Mouse (Mus musculus): ENCODE data around the gene Usp35. TPM values are rescaled to one million over a fixed set of nuclear protein-coding genes. Genes with fewer than 3 reads are reported as not detected.

Gene Usp35
- 6.2 and 9.4 TPM in 2 replicates for total RNA-seq (2021)
- long read RNA-seq, full-length matches to known transcripts = 3 of 8 reads
- long read RNA-seq, partial matches to known transcripts = 3 of 8 reads
- long read RNA-seq, other reads (novel, unspliced or antisense) = 2 of 8 reads

DNA sequence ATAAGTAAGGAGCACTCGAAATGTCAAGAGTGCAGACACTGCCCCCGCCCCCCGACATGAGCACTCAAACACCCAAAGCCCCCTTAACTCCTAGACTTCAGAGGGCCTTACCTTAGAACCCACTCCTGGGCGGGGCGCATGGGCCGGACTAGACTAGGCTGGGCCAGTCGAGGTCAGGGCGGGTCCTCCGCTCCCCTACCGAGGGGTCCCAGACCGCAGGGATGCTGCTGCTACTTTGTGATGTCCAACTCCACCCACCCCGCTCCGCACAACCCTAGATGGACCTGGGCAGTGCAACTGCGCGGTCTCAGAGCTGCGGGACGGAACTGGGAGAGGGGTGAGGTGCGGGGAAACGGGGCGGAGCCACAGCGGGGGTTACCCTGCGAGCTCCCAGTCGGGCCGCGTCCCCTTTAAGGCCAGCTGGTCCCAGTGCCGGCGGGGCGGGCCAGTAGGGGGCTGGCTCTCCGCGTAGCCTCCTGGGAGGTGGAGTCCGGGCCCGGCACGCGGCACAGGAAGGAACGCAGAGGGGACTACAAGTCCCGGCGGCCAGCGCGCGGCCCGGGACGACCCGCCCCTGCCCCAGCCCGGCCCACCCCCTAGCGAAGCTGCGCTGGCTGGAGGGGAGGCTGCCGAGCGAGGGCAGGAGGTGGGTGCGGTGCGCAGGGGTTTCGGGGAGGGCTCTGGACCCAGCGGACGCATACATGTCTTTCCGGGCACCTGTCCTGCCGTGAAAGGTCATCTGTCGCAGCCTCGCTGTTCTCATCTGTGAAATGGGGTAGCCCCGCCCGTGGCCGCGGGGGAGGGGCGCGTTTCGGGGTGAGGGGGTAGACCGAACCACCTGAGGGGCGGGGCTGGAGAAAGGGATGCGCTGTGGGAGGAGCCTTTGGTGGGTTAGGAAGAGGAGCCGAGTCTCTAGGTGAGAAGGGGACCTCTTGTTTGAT lies at the start of gene Usp35, which contains the start of gene Kctd21:
TSS of gene Usp35 (minus strand) at position 295 of the 941 bp plus-strand sequence.
TSS of gene Kctd21 (plus strand) at position 602 of the 941 bp plus-strand sequence.
- DNase-seq = peak; percentile 97

DNA sequence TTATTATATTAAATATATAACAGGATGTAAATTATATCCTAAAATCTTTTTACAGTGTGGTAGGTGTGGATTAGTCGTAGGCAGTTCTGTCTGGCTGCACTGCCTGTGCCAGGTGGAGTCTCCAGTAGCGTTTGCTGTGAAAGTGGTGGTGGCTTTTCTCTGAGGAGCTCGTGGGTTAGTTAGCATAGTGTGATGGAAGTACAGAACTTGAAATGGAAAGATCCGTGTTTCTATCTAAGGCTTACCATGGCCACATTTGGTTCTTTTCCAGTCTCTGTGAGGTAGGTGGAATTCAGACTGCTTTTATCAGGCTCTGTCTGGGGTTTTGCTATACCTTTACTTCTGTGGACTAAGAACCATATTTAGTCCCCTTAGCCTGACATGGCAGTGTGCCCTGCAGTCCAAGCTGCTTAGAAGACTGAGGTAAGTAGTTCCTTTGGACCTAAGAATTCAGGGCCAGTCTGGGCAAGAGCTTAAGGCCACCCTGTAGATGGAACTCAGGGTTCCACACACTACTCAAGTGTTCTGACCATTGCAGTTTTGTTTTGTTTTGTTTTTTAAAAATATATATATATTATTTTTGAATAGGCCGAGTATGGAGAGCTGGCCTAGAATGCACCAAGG lies 48.8 kb upstream of the Usp35 start:
- DNase-seq = no peak

DNA sequence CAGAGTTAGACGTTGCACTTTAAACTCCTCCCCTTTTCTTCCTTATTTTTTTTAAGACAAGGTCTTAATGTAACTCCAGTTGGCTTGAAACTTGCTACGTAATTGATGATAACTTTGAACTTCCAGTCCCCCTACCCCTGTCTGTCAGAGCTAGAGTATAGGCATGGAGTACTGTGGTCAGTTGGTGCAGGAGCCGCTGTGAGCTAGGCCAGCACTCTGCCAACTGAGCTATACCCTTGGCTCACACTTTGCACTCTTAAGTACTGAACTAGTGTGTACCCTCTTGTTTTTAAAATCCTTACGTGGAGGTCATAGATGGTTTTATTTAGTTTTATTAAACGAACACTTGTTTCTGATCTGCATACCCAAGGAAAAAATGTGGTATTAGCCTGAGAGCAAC lies 47.5 kb upstream of the Usp35 start:
- DNase-seq = no peak

DNA sequence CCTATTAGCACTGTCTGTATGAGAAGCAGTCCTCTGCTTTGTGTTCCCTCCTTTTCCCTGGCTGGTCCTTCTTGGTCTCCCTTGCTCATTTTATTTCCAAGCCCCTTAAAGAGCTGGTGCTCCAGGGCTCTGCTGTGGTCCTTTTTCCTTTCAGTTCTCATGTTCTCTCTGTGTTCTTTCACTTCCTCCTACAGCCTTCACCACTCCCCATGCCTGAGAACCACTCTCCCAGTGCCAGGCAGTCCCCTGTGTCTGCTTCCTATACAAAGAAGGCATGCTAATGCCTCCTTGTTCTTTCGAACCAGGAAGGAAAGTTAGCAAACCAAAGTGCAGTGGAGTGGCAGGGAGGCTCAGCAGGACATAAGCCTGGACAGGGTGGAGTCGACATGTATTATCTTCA lies 44.1 kb upstream of the Usp35 start:
- DNase-seq = no peak

DNA sequence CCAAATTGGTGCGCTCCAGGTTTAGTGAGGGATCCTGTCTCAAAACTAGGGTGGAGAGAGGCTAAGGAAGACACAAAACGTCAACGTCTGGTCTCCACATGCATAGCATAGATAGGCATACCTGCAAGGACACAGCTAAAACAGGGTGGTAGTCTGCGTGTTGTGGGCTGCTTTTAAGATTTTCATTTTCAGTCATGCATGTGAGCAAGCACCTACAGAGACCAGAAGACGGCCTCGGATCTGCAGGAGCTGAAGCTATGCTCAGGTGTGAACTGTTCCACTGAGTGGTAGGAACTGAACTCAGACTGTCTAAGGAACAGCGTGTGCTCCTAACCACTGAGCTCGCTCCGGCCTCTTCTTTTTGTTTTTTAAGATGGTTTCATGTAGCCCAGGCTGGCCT lies 43.3 kb upstream of the Usp35 start:
- no peak for DNase-seq

DNA sequence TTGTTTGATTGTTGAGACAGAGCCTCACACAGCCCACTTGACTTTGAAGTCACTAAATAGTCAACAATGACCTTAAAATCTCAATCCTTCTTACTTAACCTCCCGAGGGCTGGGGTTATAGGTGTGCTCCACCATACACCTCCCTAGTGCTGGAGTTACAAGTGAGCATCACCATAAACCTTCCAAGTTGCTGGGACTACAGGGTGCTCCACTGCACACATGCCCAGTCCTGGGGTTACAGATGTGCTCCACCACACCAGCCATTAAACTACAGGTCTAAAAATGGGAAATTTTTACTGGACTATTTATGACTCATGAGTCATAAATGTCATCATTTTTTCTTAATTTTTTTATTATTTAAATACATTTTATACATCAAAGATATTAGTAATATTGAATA lies 34.1 kb upstream of the Usp35 start:
- DNase-seq = no peak

DNA sequence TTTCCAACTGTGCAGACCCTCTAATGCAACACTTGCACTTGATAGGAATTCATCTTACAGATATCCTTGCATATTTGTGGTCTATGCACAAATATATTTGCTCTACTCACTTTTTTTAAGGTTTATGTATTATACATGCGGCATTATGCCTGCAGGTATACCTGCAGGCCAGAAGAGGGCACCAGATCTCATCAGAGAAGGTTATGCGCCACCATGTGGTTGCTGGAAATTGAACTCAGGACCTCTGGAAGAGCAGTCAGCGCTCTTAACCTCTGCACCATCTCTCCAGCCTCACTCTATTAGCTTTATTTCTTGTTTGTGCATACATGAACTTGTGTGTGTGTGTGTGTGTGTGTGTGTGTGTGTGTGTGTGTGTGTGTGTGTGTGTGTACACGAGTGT lies 29.6 kb upstream of the Usp35 start:
- no peak for DNase-seq

DNA sequence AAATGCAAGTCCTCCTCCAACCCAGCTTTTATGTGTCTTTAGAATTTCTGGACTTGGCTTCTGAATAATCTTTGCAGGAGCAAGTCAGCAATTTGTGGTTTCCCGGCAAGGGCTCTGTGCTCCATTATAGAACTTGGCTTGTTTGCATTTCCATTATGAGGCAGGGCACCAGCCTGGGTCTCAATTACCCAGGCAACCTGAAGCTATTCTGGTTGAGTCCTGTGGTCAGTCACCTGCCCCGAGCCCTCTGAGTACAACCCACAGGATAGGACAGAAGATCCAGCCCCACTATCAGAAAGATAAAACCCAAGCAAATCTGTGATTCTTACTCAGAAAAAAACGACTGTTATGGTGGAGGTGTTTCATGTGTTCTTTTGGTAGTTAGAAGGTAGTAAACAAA lies 29.1 kb upstream of the Usp35 start:
- DNase-seq = no peak

DNA sequence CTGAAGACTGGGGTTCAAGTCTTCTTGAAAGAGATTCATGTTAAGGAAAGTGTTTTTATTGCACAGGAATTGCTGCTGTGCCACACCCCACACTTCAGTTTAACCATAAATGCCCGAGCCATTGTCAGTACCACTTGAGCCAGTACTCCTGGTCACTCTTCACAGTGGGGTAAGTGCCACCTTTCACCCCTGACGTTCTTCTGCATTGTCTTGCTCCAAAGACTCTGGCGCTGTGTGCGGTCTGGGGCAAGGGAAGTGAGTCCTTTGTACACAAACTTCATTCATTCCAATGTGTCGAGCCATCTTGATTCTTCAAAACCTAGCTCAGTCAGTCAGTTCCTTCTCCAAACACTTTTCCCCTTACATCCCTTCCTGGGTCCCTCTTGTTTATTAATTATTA lies 28.3 kb upstream of the Usp35 start:
- no peak for DNase-seq

DNA sequence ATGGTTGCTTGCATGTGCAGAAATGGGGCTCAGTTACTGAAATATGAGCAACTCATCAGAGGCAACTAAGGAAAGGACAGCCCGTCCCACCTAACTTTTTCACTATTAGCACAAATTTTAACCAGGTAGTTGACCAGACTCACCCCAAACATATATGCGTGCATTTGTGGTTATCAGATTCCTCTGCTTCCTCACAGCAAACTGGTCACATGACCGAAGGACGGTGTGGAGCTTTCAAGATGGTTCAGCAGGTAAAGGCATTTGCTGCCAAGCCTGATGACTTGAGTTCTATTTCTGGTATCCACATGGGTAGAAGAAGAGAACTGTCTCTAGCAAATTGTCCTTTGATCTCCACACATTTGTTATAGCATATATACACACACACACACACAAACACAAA lies 26.5 kb upstream of the Usp35 start:
- DNase-seq = no peak

DNA sequence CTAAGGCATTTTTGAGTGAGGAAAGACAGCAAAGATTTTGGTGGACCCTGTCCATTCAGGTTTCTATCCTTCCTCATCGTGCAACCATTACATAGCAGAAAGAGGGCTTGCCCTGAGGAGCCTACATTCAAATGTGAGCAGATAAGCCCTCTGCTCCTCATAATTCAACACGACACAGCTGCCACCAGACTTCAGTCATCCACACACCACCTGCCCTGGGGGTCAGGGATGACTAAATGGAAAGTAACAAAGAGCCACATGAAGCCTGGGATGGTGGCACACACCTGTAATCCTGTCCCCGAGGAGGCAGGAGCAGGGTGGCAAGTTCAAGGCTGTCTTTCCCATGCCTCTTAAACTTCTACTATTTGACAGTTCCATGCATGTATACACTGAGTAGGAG lies 26.0 kb upstream of the Usp35 start:
- DNase-seq = no peak

DNA sequence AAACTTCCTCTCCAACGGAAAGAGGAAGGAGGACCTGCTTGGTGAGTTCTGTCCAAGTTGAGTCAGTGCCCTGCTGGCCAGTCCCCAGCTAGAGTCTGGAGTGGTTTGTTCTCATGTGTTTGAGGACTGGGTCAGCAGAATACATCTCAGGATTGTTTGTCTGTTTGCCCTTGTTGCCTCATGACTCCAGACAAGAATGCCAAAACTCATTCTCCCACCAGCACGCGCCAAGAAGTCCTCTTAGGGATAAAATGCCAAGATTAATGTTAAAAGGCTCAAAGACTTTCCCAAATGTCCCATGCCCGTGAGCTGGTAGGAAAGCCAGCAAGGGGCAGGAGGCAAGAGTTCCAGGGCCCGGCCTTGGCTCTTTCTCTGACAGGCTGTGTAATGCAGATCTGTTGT lies 25.1 kb upstream of the Usp35 start:
- DNase-seq = peak; percentile 38

DNA sequence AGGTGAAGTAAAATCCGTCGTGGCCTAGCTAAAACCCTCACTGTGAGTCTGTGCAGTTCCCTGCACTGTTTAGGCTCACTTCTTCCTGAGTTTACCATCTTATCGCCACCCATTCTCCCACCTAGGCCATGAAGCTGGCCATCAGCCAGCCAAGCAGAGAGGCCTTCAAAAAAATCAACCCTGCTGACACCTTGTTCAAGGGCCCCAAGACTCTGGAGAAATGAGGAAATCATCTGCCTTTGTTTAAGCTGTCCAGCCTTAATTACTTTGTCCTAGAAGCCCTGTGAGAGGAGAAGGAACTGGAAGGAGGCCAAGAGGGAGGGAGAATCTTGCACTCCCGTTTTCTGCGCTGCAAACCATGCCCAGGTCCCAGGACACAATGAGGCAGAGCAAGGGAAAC lies 24.4 kb upstream of the Usp35 start:
- DNase-seq = no peak

DNA sequence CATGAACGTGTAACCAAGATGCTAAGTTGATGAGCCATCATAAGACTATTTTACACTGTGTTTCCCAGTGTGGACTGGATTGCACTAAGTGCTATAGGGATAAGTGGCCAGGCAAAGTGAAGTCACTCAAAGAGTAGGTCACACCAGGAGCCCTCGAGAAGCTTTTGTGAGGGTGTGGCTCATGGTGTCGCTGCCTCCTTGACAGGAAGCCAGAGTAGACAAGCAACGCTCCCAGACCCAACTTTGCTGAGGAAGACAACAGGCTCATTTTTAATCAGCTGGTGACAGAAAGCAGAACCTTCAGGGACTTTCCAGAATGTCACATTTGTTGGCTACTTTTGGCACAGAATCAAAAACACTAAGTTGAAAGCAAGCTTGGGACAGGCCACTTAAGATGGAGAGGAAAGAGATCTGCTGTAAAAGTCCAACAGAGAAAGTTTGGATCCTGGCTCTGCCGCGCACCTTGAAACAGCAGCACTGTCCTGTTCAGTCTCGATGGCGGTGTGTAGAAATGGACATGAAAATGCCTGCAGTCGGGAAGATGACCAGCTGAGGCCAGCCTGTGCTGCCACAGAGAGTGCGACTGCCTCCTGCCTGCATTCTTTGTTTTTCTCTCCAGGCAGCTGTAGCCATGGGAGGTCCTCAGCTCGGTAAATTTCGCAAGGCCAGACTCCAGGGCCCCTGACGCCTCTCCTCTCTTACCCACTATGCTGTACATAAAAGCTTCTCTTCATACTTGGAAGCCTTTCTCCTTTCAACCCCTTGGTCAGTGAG lies 23.4 kb upstream of the Usp35 start:
- DNase-seq = no peak

DNA sequence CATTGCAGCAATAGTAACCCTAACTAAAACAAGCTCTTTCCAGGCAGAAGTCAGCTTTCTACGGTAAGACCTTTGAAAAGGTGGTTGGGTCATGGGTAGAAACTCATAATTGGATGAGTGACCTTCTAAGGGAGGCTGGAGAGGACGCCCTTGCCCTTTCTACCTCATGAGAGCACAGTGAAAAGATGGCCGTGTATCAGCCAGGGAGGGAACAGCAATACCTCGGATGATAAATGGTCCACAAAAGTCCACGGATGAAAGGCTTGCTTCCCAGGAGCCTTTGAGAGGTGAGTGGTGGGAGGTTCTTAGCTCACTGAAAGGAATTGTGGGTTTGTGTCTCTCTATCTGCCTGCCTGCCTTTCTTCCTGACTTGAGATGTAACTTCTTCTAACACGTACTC lies 21.5 kb upstream of the Usp35 start:
- no peak for DNase-seq

DNA sequence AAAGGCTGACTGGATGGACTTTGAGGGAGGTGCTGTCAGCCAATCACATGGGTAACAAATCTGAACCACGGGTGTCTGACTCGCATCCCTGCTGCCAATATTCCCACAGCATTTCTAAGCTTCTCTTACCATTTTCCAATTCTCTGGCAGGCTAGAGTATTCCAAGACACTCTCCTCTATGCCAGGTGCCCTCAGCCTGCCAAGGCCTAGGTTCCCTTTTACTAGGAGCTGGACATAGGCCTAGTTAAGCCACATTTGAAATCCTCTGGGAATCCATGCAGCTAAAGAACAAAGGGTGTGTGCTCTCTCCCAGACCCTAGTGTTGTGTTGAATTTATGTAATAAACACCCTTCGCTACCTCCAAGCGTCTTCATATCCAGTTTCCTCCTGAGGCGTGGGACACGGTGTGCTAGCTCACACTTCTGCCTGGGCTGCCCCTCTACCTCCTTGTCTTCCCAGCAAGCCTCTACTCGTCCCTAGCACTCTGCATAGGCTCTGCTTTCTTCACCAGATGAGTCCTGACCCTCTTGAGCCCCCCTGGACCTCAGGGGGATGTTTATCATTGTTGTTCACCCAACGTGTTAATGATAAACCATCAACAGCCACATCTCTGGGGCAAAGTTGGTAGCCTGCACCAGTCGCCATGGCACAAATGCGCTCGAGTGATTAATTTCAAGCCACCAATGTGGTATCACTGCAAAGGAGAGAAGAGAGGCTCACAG lies 20.1 kb upstream of the Usp35 start:
- DNase-seq = no peak

DNA sequence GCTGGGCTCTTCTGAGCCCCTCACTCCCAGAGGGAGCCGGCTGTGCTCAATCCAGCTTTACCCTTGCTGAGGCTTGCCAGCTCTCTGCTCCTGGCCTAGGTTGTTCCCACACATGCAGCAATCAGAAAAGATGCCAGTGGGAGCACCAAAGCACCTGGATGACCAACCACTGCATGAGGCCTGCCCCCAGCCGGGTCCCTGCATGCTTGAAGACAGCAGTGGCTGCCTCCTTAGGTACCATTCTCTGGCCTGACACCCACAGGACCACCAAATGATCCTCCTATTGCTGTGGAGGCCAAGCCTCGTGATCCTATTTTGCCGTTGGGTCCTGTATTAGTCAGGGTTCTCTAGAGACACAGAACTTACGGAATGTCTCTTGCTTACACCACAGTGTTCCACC lies 19.1 kb upstream of the Usp35 start:
- DNase-seq = no peak

DNA sequence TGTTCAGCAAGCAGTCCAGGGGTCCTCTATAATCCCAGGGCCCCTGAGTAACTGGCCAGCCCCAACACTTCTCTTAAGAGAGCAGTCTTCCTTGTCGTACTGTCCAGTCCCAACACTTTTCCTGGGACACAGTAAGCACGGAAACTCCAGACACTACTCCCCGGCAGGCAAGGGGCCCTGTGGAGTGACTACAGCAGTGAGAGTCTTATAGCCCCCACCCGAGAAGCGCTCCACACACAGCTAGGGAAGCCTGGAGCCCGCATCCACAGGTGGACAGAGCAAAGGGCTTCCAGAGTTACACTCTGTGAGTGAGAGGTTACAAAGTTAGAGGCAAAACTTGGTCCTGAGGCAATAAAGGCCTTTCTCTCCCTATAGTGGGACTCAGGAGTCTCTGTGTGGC lies 17.6 kb upstream of the Usp35 start:
- DNase-seq = no peak

DNA sequence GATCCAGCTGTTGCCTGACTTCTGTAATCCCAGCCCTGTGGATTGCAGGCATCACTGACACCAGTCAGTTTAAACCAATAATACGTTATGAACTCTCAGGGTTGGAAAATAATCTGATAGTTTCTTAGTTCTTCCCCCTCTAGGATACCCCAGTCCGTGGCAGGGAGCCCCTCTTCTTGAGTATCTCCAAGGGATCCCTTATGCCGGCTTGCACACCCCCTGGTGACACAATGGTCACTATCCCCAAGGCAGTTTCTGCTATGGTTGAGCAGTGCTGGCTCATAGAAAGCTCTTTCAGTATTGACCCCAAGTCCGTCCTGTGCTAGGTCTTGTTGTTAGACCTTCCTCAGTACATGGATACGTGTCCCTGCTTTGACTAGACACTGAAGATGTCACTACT lies 17.0 kb upstream of the Usp35 start:
- no peak for DNase-seq

DNA sequence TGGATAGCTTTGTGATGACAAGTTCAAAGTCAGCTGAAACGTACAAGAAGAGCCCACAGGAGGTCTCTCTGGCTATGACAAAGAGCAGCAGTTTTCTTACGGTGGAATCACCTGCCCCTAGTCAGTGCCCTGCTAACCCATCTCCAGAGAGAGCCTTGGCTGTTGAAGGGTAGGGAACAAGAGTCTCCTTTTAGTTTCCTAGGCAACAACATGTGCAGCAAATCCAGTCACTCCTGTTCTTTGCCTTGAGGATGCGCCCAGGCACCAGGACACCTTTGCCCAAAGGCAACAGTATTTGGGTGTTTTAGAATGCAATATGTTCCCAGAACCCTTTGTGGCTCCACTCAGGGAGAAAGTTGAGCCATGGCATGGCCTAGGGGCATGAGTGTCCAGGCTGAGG lies 16.5 kb upstream of the Usp35 start:
- no peak for DNase-seq

DNA sequence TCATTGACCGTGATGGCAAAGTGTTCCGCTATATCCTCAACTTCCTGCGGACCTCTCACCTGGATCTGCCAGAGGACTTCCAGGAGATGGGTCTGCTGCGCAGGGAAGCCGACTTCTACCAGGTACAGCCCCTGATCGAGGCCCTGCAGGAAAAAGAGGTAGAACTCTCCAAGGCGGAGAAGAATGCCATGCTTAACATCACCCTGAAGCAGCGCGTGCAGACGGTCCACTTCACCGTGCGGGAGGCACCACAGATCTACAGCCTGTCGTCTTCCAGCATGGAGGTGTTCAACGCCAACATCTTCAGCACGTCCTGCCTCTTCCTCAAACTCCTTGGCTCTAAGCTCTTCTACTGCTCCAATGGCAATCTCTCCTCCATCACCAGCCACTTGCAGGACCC lies 15.6 kb upstream of the Usp35 start:
- no peak for DNase-seq

DNA sequence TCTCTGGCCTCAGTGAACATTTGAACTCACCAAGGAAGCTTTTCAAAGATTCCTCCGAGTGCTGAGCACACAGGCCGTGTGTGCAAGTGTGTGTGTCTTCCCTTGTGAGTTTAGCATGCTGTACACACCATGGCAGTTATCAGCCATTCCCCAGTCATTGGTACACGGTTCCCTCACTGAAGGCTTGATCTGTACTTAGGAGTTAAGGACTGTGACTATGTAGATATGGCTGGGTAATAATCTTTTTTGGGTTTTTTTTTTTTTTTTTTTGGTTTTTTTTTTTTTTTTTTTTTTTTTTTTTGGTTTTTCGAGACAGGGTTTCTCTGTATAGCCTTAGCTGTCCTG lies 15.0 kb upstream of the Usp35 start:
- no peak for DNase-seq
